Comparison of ENCODE assay signal across 22 mouse cellular contexts in the genomic region with DNA sequence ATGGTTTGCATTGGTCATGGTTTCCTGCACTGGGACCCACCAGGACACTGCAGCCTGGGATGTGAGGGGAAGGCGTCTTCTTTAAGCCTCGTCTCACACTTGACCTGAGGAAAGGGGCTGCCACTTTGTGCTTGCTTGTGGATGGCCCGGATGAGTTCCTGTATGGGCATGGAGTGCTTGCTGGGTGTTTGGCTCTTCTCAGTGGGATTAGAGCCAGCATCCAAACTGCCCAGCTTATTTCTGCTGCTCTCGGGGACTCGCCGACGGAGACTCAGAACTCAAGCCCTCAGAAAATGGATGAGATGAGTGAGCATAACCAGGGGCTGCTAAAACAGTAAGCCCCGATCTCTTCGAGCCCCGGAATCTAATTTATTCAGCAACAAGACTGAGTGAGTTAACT.
"Had no signal": no experiment of that assay in that cellular context is flagged by ENCODE, and none has a peak within 500 bp of the region (broad histone marks: within the 10 kb centered on the region; RNA-seq: fewer than 3 reads in every experiment).

No protein-coding gene starts in this region.

- H3K4me1 ChIP-seq: limb, embryonic 12.5 days; limb, embryonic 15.5 days; megakaryocyte, embryonic 14.5 days; neural tube, embryonic 12.5 days; neural tube, embryonic 15.5 days had no signal

- H3K4me2 ChIP-seq: limb, embryonic 12.5 days; limb, embryonic 15.5 days; liver, embryonic 11.5 days; lung, embryonic 14.5 days; midbrain, embryonic 11.5 days; neural tube, embryonic 12.5 days; neural tube, embryonic 15.5 days had no signal

- H3K9me3 ChIP-seq: limb, embryonic 12.5 days; limb, embryonic 15.5 days; neural tube, embryonic 12.5 days; neural tube, embryonic 15.5 days had no signal

- ATAC-seq: liver, postnatal 0 days; lung, postnatal 0 days had no signal

- DNase-seq: kidney, adult 11 months; kidney, adult 8-10 months; kidney, postnatal 14 days; left cerebral cortex, postnatal 4 days; liver, postnatal 0 days; lung, embryonic 14.5 days; midbrain, embryonic 14.5 days; right cerebral cortex, adult 18-20 months; right cerebral cortex, postnatal 14 days; right cerebral cortex, postnatal 4 days; thymus, adult 18-20 months; thymus, postnatal 36 days had no signal

- H3K36me3 ChIP-seq: limb, embryonic 12.5 days; limb, embryonic 15.5 days; neural tube, embryonic 12.5 days; neural tube, embryonic 15.5 days had no signal

- H3K27me3 ChIP-seq: limb, embryonic 12.5 days; limb, embryonic 15.5 days; megakaryocyte, embryonic 14.5 days; neural tube, embryonic 12.5 days; neural tube, embryonic 15.5 days had no signal

- H3K9ac ChIP-seq: limb, embryonic 12.5 days; limb, embryonic 15.5 days; liver, embryonic 14.5 days; liver, postnatal 0 days; lung, embryonic 14.5 days; neural tube, embryonic 12.5 days; neural tube, embryonic 15.5 days had no signal

- H3K27ac ChIP-seq: limb, embryonic 12.5 days; limb, embryonic 15.5 days; liver, embryonic 14.5 days; macrophage; neural tube, embryonic 12.5 days; neural tube, embryonic 15.5 days had no signal

- H3K4me3 ChIP-seq: limb, embryonic 12.5 days; limb, embryonic 15.5 days; megakaryocyte, embryonic 14.5 days; neural tube, embryonic 12.5 days; neural tube, embryonic 15.5 days had no signal
